Mouse (Mus musculus) kidney, postnatal 25 days (tissue): ENCODE measurements around the gene Tmem80.

ENCODE experiments used
- DNase-seq, 2 experiments: peaks; one replicate each; pipeline ENCODE4 v3.0.0; 2021; ENCODE audit warnings: mixed read lengths in 2 of 2

The Tmem80 gene

DNA sequence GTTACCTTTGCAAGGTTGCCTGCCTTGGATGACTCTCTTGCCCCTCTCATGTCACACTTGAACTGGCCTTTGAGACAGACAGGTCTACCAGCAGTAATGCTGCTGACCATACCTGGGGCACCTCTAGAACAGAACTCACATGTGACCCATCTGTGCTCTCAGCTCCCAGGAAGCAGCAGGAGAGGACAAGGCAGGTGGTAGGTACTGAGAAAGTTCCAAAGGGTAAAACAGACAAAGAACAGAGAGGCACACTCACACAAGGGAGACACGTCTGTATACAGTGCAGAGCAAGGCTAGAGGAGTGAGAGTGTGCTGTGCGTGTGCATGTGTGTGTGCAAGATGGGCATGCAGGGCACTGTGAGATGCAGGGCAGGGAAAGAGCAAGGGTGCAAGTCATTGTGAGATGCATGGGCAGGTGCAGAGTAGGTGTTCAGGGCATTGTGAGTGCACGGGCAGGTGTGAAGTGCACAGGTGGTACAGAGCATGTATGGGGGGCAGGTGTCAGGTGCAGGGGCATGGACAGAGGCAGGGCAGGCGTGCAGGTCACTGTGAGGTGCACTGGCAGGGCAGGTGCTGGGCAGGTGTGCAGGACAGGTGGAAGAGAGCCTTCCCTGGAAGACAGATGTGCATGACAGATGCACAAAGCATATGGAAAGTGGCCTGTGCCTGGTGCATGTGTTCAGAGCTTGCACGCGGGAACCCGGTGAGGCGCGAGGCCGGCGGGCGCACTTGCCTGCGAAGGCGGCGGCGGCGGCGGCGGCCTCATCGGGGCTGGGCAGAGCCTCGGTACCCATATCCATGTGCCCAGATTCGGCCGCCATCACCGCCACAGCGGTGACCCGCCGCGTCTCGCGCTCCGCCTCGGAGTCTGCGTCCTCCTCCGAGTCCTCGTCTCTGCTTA, 743 bp upstream of the Tmem80 start:
- DNase-seq = peak in 1 of 2 experiments; percentile 33

DNA sequence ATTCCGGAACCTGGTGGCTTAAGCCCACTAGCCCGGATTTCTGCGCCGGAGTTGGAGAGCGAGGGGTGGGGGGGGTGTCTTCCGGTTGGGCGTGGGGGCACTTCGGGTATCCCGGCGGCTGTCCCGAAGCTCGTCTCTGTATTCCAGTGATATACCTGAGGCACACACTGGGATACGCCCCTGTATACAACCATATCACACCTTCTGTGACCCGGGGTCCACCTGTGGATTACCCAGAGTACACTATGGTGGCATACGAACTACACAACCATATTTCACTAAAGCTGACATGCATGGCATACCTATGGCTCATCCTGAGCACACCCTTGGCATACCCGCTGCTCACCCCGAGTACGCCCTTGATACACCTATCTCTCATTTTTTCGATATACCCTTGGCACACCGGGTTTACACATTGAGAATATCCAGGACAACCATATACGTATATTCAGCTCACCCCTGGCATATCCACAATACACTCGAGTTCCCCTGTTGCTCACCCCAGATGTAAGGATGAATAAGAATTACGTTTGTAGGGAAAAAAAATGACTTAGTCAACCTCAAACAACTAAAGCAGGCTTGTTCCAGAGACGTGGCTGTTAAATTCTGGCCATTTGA, 943 bp downstream of the Tmem80 start:
- DNase-seq = no peak

DNA sequence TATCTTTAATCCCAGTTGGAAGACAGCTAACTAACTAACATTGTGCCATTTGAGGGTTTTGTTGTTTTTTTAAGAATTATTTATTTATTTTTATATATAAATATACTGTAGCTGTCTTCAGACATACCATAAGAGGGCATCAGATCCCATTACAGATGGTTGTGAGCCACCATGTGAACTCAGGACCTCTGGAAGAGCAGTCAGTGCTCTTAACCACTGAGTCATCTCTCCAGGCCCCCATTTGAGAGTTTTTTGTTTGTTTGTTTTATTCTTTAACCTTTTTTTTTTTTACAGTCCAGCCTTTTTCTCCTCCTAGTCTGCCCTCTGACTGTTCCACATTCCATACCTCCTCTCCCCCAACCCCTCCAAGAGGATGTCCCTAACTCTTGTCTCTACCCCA, 3.2 kb downstream of the Tmem80 start:
- no peak for DNase-seq

DNA sequence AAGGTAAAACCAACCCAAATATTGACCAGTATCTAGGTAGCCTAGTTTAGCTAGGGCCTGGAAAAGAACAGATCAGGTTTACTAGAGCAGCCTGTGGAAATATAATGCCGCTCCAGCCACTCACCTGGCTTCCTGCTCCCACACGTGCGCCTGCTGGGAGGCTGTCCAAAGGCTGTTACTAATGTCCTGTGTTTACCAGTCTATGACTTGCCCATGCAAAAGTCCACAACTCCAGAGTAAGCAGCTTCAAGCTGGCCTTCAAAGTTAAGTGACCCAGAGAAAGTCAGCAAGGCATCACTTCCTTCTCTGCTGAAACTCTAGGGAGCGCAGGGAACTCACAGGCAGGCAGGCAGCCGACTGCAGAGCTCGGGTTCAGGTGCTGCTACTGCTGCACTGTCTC, 4.5 kb downstream of the Tmem80 start:
- DNase-seq = peak; percentile 81 to 93

DNA sequence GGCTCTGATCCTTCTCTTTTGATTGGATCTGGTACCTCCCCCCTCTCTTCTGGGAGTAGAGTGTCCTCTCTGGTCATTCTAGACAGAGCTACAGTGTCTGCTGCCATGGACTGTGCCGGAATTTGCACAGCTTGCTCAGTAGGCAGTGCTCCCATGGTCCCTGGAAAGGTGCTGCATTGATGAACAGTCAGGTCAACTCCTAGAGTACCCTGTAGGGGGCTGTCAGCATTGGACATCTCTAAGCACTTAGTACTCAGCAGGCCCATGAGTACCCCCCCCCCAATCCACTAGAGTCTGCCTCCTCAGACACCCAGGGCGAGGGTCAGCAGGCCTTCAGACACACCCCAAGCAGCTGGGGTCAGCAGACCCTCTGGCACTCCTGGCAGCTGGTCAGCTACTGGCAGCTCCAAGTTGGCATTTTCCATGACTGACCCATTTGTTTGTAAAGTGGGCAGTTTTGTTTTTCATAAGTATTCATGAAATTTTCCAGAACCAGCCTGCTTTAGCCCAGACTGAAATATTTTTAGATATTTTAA, 7.6 kb downstream of the Tmem80 start:
- DNase-seq = peak in 1 of 2 experiments; percentile 9

DNA sequence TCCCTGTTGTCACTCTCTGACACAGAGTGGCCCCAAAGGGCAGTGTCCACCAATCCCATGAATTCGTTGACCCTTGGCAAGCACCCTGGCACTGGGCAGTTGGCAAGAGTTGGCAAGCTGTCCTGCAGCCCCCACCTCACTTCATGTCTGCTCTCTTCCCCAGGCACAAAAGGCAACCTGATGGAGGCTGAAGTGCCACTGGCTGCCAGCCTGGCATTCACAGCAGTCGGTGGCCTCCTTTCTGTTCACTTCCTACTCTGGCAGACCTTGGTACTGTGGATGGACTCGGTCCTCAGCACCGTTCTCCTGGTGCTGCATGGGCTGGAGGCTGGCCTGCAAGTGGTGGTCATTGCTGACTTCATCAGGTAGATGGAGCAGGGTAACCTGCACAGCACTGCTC, 8.1 kb downstream of the Tmem80 start:
- DNase-seq = no peak

DNA sequence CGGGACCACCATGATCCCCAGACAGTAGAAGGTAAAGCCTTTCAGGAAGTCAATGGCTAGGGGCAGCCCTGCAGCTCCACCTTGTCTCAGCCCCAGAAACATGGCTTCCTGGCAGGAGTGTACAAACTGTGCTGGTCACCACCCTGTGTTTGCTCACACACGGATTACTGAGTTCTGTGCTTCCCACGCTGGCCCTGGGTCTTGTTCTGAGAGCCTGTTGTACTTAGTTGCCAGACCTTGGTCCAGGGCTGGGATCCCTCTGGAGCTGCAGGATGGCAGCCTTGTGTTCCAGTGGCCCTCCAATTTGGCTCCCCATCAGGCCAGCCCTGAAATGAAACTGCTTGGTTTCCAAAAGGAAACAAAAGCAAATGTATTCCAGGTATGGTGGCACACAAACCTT, 8.8 kb downstream of the Tmem80 start:
- no peak for DNase-seq

DNA sequence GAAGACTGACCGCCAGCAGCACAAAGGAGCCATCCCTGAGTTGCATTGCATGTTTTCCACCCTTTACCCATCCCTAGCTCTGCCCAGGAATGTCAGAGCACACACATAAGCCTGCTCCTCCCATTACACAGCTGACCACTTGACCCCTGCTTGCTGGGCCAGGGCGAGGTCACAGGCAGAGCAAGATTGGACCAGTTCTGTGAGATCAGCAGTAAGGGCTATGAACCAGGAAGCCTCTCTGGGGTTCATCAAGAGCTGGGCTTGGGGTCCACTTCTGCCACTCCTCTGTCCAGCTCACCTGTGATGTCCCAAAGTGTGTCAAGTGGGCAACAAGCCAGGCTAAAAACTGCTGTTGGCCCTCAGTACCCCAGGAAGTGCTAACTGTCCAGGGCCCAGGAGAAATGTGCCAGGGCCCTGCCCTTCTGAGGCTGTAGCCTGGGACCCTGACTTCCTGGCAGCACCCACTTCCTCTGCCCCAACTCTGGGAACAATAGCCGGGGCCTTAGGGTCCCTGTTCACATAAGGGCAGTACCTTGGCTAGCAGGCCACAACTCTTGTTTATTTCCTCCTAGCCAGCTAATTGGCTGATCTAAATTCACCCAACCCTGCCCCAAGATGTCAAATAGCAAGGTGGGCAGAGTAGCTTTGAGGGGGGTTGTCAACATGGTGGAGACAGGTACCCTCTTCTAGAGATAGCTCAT, 10.3 kb downstream of the Tmem80 start:
- DNase-seq = peak; percentile 36 to 82

DNA sequence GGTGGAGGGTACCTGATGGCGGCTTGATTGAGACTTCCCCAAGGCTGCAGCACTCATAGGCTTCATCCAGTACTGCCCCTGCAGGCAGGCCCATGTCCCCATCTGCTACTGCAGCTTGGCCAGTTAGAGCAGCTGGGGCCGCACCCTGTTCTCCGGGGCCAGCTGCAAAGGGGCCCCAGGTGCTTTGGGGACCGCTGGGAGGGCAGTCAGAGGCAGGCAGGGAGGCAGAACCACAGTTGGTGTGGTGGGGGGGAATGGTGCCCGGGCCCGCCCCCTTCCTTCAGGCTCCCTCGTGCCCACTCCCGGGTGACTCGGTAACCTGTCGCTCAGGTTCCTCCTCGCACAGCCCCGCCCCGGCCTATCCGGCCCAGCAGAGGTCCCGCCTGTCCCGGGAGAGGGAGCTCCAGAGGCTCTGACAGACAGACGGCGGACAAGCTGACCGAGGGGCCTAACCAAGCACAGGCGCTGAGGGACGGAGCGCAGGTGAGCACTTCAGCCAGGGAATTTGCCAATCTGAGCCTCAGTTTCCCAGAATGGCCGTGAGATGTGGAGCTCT, 11.1 kb downstream of the Tmem80 start, which contains the start of gene Eps8l2:
Gene Eps8l2 (plus strand): TSS at position 305 of the 556 bp plus-strand sequence.
- DNase-seq = peak; percentile 87 to 95

DNA sequence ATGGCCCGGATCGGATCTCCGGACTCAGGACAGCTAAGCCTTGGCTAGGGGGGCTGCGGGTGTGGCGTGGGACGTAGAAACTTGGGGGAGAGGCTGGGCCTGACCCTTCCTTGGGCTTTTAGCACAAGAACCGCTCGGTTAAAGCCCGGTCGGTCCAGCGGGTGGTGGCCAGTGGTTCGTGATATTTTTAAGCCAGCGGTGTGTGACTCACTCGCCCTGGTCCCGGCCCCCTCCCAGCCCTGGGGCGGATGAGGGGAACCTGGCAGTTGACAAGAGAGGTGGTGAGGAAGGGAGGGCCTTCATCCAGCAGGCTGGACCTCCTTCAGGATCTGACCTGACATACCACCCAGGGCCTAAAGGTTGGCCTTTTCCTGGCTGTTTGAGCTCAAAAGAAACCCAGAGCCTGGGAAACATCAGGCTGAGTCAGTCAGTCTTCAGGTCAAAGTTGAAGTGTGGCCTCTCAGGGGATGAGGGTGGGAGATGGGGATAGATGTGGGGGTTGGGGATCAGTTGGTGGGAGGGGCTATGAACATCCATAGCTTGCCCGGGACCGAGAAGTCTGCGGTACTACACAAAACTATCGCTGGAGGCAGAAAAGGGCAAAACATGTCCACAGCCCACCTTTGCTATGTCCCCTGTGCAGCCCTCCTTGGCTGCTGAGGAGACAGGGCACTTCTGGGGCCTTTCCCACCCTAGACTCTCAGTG, 11.8 kb downstream of the Tmem80 start:
- DNase-seq = peak; percentile 31 to 72

DNA sequence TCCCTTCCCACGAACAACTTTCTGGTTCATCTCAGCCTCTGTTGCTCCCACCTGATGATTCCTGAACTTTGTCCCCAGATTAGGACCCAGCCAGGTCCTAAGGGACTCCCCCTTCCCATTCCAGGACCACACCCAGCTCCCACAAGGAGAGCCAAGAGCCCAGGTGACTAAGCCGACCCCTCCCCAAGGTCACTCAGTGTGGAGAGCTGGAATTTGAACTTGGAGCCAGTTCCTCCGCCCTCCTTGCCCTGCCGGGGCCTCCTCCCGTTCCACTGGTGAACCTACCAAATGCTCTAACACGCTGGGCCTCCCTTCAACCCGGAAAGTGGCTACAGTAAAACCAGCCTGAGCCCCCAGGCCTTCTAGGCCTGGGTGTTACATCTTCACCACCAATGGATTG, 12.5 kb downstream of the Tmem80 start:
- peak; percentile 69 to 86 for DNase-seq

DNA sequence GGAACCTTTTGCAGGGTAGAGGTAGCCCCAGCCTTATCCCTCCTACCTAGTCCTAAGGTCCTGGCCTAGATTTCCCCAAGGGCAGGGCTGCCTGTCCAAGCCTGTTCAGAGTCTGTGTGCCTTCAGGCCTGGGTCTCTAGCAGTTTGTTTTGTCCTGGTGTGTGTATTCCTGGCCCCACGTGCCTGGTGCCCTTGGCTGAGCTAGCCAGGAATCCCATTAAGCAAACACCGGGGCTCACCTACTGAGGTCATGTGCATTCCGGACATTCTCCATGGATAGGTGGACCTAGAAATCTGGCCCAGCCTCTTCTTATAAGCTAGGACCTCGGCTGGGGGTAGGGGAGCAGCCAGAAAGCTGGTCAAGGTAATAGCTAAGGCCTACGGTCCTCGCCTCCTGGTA, 12.9 kb downstream of the Tmem80 start:
- DNase-seq = peak; percentile 80 to 93

DNA sequence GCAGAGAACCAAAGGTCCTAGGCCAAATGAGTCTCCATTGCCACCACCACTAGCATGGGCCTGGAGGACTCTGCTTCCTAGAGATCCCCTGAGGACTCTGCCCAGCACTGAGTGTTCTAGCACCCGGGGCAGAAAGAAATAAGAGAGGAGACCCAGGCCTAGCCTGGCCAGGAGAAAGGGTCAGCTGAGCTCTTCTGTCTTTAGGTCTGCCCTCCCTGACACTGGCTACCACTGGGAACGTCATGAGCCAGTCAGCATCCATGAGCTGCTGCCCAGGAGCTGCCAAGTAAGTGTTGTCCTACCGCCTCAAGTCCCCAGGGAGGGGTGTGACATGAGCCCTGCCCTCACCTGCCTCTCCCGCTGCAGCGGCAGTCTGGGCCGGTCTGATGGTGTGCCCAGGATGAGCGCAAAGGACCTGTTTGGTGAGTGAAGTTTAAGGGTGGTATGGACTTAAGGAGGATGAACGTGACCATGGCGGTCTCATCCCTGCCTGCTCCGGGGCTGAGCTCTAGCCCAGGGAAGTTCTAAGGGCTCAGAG, 14.2 kb downstream of the Tmem80 start:
- DNase-seq = peak in 1 of 2 experiments; percentile 55

DNA sequence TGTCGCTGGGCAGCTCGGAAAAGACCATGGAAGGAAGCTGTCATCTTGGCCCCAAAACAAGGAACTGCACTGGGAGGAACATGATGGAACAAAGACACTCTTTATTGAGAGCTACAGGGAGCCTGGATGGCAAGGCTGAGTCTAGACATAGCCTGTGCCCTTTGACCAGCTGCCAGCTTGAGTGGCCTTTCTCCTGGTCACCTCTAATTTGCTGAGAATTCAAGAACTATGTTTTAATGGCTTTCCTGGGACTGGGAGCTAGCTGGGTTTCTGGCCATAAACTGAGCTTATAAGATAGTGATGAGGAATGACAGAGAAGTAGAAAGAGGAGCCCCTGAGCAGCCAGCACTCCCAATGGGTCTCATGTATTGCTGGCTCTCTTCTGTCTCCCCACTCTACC, 15.7 kb downstream of the Tmem80 start:
- peak in 1 of 2 experiments; percentile 53 for DNase-seq

DNA sequence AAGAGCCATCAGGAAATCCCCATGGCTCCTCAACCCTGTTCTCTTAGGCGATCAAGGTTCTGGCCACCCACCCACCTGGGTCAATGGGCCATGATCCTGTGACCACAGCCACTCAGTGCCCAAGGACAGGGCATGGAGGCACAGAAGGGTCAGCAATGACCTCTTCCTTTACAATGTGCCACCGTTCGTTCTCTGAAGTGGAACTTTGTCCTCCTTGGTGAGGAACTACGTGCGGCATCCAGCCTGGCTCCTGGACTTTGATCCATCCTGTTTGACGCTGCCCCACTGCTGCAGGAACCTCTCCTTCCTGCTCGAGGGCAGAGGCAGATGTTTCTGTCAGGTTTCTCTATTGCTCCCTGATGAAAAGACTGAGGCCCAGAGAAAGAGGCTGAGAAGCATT, 16.2 kb downstream of the Tmem80 start:
- peak; percentile 65 to 86 for DNase-seq

DNA sequence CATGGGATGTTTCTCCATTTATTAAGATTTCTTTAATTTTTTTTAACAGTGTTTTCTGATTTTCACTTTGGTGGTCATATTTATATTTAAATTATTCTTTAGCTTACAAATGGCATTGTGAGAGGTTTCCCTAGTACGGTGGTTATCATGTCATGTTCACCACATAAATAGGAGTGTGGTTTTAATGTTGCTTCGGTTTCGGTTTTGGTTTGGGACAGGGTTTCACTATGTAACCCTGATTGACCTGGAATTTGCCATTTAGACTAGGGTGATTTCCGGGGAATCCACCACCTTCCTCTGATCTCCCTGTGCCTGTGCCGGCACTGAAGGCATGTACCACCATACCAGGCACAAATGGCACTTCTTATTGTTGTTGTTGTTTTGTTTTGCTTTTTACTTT, 17.2 kb downstream of the Tmem80 start:
- no peak for DNase-seq

DNA sequence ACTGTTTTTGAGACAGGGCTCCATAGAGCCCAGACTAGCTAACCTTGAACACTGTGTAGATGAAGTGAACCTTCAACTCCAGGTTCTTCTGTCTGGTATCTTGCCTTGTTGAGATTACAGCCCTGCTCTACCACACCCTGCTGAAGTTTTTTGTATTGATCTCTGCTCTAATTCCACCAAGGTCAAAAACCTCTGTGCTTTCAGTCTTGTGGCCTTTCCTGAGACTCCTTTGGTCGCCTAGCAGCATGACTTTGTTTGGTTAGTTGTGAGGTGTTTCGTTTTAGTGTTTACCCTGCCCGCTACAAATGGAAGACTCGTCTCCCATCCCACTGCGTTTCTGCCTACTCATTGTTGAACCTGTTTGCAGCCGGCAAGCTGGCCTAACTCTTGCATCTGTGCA, 23.5 kb downstream of the Tmem80 start:
- no peak for DNase-seq

DNA sequence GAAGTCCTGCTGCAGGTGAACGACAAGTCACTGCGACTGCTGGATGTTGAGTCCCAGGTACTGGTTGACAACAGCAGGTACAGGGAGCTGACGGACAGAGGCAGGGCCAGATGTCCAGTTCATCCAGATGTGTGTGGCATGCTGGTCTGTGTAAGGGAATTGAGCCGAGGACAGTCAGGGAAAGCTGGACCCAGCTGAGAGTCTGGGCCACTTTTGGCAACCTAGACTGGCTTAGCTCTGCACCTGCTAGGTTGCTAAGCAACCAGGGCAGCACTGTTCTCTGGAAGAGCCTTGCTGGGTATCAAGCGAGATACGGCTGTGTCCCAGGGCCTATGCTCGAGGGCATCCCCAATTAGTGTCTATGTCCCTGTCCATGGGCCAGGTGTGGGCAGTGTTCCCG, 27.5 kb downstream of the Tmem80 start:
- no peak for DNase-seq

DNA sequence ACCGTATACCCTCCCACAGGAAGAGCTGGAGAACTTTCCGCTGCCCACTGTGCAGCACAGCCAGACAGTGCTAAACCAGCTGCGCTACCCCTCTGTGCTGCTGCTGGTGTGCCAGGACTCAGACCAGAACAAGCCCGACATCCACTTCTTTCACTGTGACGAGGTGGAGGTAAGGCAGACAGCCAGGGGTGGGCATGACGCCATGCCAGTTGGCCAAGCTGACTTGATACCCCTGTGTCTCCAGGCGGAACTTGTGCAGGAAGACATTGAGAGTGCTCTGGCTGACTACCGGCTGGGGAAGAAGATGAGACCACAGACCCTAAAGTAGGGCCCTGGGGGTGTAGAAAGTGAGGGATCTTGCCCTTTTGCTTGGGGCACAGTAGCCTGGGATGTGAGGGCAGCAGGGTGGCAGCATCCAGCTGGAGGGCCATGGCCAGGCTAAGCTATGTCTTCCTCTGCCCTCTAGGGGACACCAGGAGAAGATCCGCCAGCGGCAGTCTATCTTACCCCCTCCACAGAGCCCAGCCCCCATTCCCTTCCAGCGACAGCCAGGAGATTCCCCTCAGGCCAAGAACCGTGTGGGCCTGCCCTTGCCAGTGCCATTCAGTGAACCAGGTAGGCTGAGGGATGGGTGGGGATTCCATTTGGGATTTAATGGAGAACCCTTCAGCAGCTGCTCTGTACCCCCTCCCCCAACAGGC, 28.2 kb downstream of the Tmem80 start:
- DNase-seq = no peak

DNA sequence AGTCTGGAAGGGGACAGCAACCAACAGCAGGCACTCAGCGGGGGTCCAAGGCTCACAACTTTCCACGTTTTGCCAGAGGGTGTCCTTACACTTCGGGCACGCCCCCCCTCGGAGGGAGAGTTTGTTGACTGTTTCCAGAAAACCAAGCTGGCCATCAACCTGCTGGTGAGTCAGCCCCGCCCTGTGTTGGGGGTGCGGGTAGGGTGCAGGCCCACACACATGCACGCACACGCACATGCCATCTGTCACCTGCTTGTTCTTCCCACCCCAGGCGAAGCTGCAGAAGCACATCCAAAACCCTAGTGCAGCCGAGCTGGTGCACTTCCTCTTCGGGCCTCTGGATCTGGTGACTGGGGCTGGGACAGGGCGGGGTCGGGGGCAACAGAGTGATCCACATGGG, 29.4 kb downstream of the Tmem80 start:
- no peak for DNase-seq

DNA sequence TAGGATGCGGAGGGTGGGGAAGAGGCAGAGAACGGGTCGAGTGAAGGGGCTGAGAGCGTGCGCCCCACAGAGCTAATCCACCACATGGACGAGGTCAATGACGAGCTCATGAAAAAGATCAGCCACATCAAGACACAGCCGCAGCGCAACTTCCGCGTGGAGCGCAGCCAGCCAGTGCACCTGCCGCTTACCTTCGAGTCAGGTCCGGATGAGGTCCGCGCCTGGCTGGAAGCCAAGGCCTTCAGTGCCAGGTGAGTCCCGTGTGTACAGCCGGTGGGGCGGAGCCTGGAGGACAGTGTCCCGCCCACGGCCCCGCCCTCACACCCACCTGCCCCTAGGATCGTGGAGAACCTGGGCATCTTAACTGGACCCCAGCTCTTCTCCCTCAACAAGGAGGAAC, 34.0 kb downstream of the Tmem80 start:
- DNase-seq = peak; percentile 62 to 82
